9 mouse cellular contexts compared by ENCODE assay signal in genomic region chr2:180893537-180894028, GRCm38 (mm10). TPM values are rescaled to one million over a fixed set of nuclear protein-coding genes. Genes with fewer than 3 reads are reported as not detected.
A peak's percentile ranks its signal among the peaks of the same experiment; 100 is the strongest.
DNase-seq lines count a peak whose midpoint lies in the region; ATAC-seq and TF ChIP-seq lines count a peak whose summit lies in the region.
"Had no signal": no experiment of that assay in that cellular context is flagged by ENCODE, and none has a peak within 500 bp of the region (broad histone marks: within the 10 kb centered on the region; RNA-seq: fewer than 3 reads in every experiment).

No protein-coding gene starts in this region.

- H3K4me3 ChIP-seq in kidney, embryonic 14.5 days (ENCODE audit: low read length) = peak overlapping the region; percentile 48
- H3K4me3 ChIP-seq in embryonic fibroblast, embryonic 13.5 days (ENCODE audit: insufficient read depth, low read length) = peak overlapping the region; percentile 27

- no peak for DNase-seq in kidney, postnatal 25 days
- peak; percentile 78 for DNase-seq in brain, embryonic 14.5 days (ENCODE audit: low read depth)
- peak; percentile 55 to 60 for DNase-seq in layer of hippocampus, postnatal 36 days
- peak; percentile 70 for DNase-seq in neural tube, embryonic 10.5 days (ENCODE audit: extremely low spot score, low spot score)
- no peak for DNase-seq in urinary bladder, postnatal 10 days (ENCODE audit: low spot score)
- DNase-seq in lung, postnatal 25 days (ENCODE audit: low spot score) = no peak

- H3K27ac ChIP-seq in kidney, embryonic 14.5 days (ENCODE audit: low read depth, low read length) = no peak overlapping the region
- no peak overlapping the region for H3K27ac ChIP-seq in embryonic fibroblast, embryonic 13.5 days (ENCODE audit: insufficient read depth, low read length)

- H3K36me3 ChIP-seq in kidney, embryonic 14.5 days (ENCODE audit: control insufficient read depth, insufficient read depth, low read length) = no peaks in the 10 kb centered on the region

- H3K4me1 ChIP-seq in kidney, embryonic 14.5 days (ENCODE audit: control insufficient read depth, insufficient read depth, low read length) = peaks cover 27% of the 10 kb centered on the region
- no peaks in the 10 kb centered on the region for H3K4me1 ChIP-seq in embryonic fibroblast, embryonic 13.5 days (ENCODE audit: control insufficient read depth, insufficient read depth, low read length)

- ATAC-seq in kidney, embryonic 14.5 days (ENCODE audit: low FRiP score, low TSS enrichment) = no peak

- H3K27me3 ChIP-seq in kidney, embryonic 14.5 days (ENCODE audit: control insufficient read depth, insufficient read depth, low read length) = peaks cover 77% of the 10 kb centered on the region

- under 1% methylated on average over 42 of the region's 50 CpGs for WGBS in kidney, embryonic 14.5 days

- TF ChIP-seq CTCF in brain, embryonic 14.5 days (IDR thresholded peaks at IDR 0.05; ENCODE audit: borderline replicate concordance, extremely low read depth, insufficient read depth, insufficient read length) = no peak
- TF ChIP-seq CTCF in embryonic fibroblast, embryonic 13.5 days (IDR thresholded peaks at IDR 0.05; ENCODE audit: borderline replicate concordance, insufficient read depth, low read length) = no peak

- peak overlapping the region; percentile 75 for H3K4me2 ChIP-seq in kidney, embryonic 14.5 days (replicated peaks; ENCODE audit: low read depth, low read length)

- no peak for TF ChIP-seq POLR2A in brain, embryonic 14.5 days (IDR thresholded peaks at IDR 0.05; ENCODE audit: borderline replicate concordance, extremely low read depth, insufficient read depth, insufficient read length, poor library complexity, severe bottlenecking)
- TF ChIP-seq POLR2A in embryonic fibroblast, embryonic 13.5 days (IDR thresholded peaks at IDR 0.05; ENCODE audit: low read depth, low read length) = no peak

- no peaks in the 10 kb centered on the region for H3K9me3 ChIP-seq in kidney, embryonic 14.5 days (ENCODE audit: control insufficient read depth, low read length)

- H3K9ac ChIP-seq in kidney, embryonic 14.5 days (ENCODE audit: low read depth, low read length) = 0 out of 2 replicates have a peak overlapping the region, but pooled peaks have one; percentile 7

RNA-seq across cellular contexts. Expression of gene Ythdf1, which starts 27.2 kb away (rescaled TPM):
- polyA plus RNA-seq in kidney, embryonic 14.5 days (2014; fragmentation: Nextera tagmentation; extraction: Ambion mirVana) = 48.7 and 75.4 TPM in 2 replicates
- polyA plus RNA-seq in brain, embryonic 14.5 days (2012; rRNA removed) = 67.0 and 68.5 TPM in 2 replicates
- 71.0 and 85.1 TPM in 2 replicates for polyA plus RNA-seq in embryonic fibroblast, embryonic 13.5 days (2011; ENCODE audit: insufficient read length, low read depth, missing spikeins)
- total RNA-seq in layer of hippocampus, postnatal 36 days (2021) = 10 to 100 TPM; 52.3 to 52.4 TPM

RNA-seq across cellular contexts. Expression of gene Birc7, which starts 35.2 kb away (rescaled TPM):
- polyA plus RNA-seq in kidney, embryonic 14.5 days (2014; fragmentation: Nextera tagmentation; extraction: Ambion mirVana) = not detected in 2 replicates
- 0.14 and 0.26 TPM in 2 replicates for polyA plus RNA-seq in brain, embryonic 14.5 days (2012; rRNA removed)
- not detected in 2 replicates for polyA plus RNA-seq in embryonic fibroblast, embryonic 13.5 days (2011; ENCODE audit: insufficient read length, low read depth, missing spikeins)
- under 1 TPM in 1 of 2 experiments, not detected in 1; 0.33 TPM for total RNA-seq in layer of hippocampus, postnatal 36 days (2021)
- polyA plus RNA-seq: large intestine, adult 2 months had no signal

Comparison
In these comparisons a context has a peak if more than half of its experiments do, and no peak if none do; other contexts are left out.
1. DNase-seq: peak in brain, embryonic 14.5 days (single experiment), layer of hippocampus, postnatal 36 days (2 of 2) and neural tube, embryonic 10.5 days (single experiment); none in kidney, postnatal 25 days (0 of 2), urinary bladder, postnatal 10 days (single experiment) and lung, postnatal 25 days (single experiment).